Mouse (Mus musculus): Measurements from ENCODE around the gene Zscan29. TPM values are rescaled to one million over a fixed set of nuclear protein-coding genes. Genes with fewer than 3 reads are reported as not detected.

Gene Zscan29
- 5.5 and 5.8 TPM in 2 replicates for polyA plus RNA-seq (2015; fragmentation: Nextera tagmentation; extraction: Ambion mirVana)

- WGBS, result 2% methylated on average over 63 of the region's 66 CpGs
- H3K9ac ChIP-seq (ENCODE audit: low read length), result peak within 1 kb of the TSS; percentile 90
- peak within 1 kb of the TSS; percentile 94 for H3K27ac ChIP-seq (replicated peaks)
- H3K4me2 ChIP-seq (replicated peaks; ENCODE audit: low read depth), result peak within 1 kb of the TSS; percentile 79
- TF ChIP-seq EP300 (optimal IDR thresholded peaks at IDR 0.05), result no peak
- peak; percentile 47 for TF ChIP-seq CTCF (IDR thresholded peaks at IDR 0.05; ENCODE audit: low read depth)
- peaks cover 8% of the 10 kb centered on the region; the same call in 1 of the 2 replicates for H3K4me1 ChIP-seq (replicated peaks; ENCODE audit: control insufficient read depth, insufficient read depth)
- ATAC-seq (ENCODE audit: low FRiP score, low TSS enrichment) (peak; percentile 95), DNase-seq (ENCODE audit: low spot score) (peak; percentile 92)
- peak within 1 kb of the TSS; percentile 90 for H3K4me3 ChIP-seq (ENCODE audit: low read depth, low read length)
- H3K36me3 ChIP-seq (ENCODE audit: control insufficient read depth, insufficient read depth, low read length), result 0 out of 2 replicates have a peak, but pooled peaks cover 1% of the 10 kb centered on the region
- no peaks in the 10 kb centered on the region for H3K27me3 ChIP-seq (ENCODE audit: control insufficient read depth, insufficient read depth, low read length)
- H3K9me3 ChIP-seq (ENCODE audit: control insufficient read depth, low read length), result no peaks in the 10 kb centered on the region
These were observed at the start of gene Zscan29 for GRCm38 (mm10) chr2:121170980-121171742. Gene Zscan29 (minus strand): TSS chr2:121171125.

GRCm38 (mm10) chr2:121219994-121220393 is 49.1 kb upstream of the Zscan29 start:
- Histone ChIP-seq H3K27ac (replicated peaks) (no peak overlapping the region), H3K27me3 (ENCODE audit: control insufficient read depth, insufficient read depth, low read length) (no peaks in the 10 kb centered on the region), H3K4me3 (ENCODE audit: low read depth, low read length) (no peak overlapping the region), H3K4me1 (replicated peaks; ENCODE audit: control insufficient read depth, insufficient read depth) (no peaks in the 10 kb centered on the region), H3K4me2 (replicated peaks; ENCODE audit: low read depth) (no peak overlapping the region), H3K9me3 (ENCODE audit: control insufficient read depth, low read length) (no peaks in the 10 kb centered on the region), H3K9ac (ENCODE audit: low read length) (no peak overlapping the region), H3K36me3 (ENCODE audit: control insufficient read depth, insufficient read depth, low read length) (peaks cover 10% of the 10 kb centered on the region)
- no peak for DNase-seq (ENCODE audit: low spot score)
- no peak for TF ChIP-seq EP300 (optimal IDR thresholded peaks at IDR 0.05)
- no peak for TF ChIP-seq CTCF (IDR thresholded peaks at IDR 0.05; ENCODE audit: low read depth)
- ATAC-seq (ENCODE audit: low FRiP score, low TSS enrichment), result no peak

- TF ChIP-seq EP300 (optimal IDR thresholded peaks at IDR 0.05) (no peak), CTCF (IDR thresholded peaks at IDR 0.05; ENCODE audit: low read depth) (no peak)
- H3K4me1 ChIP-seq (replicated peaks; ENCODE audit: control insufficient read depth, insufficient read depth), result no peaks in the 10 kb centered on the region
- ATAC-seq (ENCODE audit: low FRiP score, low TSS enrichment) (no peak), DNase-seq (ENCODE audit: low spot score) (no peak)
- H3K9me3 ChIP-seq (ENCODE audit: control insufficient read depth, low read length), result no peaks in the 10 kb centered on the region
- no peak overlapping the region for H3K9ac ChIP-seq (ENCODE audit: low read length)
- no peaks in the 10 kb centered on the region for H3K27me3 ChIP-seq (ENCODE audit: control insufficient read depth, insufficient read depth, low read length)
- no peak overlapping the region for H3K4me3 ChIP-seq (ENCODE audit: low read depth, low read length)
- no peak overlapping the region for H3K4me2 ChIP-seq (replicated peaks; ENCODE audit: low read depth)
- peaks cover 10% of the 10 kb centered on the region for H3K36me3 ChIP-seq (ENCODE audit: control insufficient read depth, insufficient read depth, low read length)
- no peak overlapping the region for H3K27ac ChIP-seq (replicated peaks)
These were observed 48.3 kb upstream of the Zscan29 start for GRCm38 (mm10) chr2:121219177-121219576.

- ATAC-seq (ENCODE audit: low FRiP score, low TSS enrichment), result no peak
- WGBS, result 65% methylated on average over 3 of the region's 3 CpGs
- Histone ChIP-seq H3K9ac (ENCODE audit: low read length) (no peak overlapping the region), H3K27ac (replicated peaks) (no peak overlapping the region), H3K27me3 (ENCODE audit: control insufficient read depth, insufficient read depth, low read length) (no peaks in the 10 kb centered on the region), H3K4me1 (replicated peaks; ENCODE audit: control insufficient read depth, insufficient read depth) (no peaks in the 10 kb centered on the region), H3K9me3 (ENCODE audit: control insufficient read depth, low read length) (no peaks in the 10 kb centered on the region), H3K4me2 (replicated peaks; ENCODE audit: low read depth) (no peak overlapping the region), H3K4me3 (ENCODE audit: low read depth, low read length) (no peak overlapping the region), H3K36me3 (ENCODE audit: control insufficient read depth, insufficient read depth, low read length) (no peaks in the 10 kb centered on the region; the same call in none of the 2 replicates)
- TF ChIP-seq EP300 (optimal IDR thresholded peaks at IDR 0.05) (no peak), CTCF (IDR thresholded peaks at IDR 0.05; ENCODE audit: low read depth) (no peak)
- DNase-seq (ENCODE audit: low spot score), result no peak
These were observed 43.6 kb upstream of the Zscan29 start for GRCm38 (mm10) chr2:121214491-121214890.

GRCm38 (mm10) chr2:121206541-121206940 is 35.6 kb upstream of the Zscan29 start:
- DNase-seq (ENCODE audit: low spot score) (no peak), ATAC-seq (ENCODE audit: low FRiP score, low TSS enrichment) (no peak)
- Histone ChIP-seq H3K9me3 (ENCODE audit: control insufficient read depth, low read length) (no peaks in the 10 kb centered on the region), H3K4me1 (replicated peaks; ENCODE audit: control insufficient read depth, insufficient read depth) (no peaks in the 10 kb centered on the region), H3K4me2 (replicated peaks; ENCODE audit: low read depth) (no peak overlapping the region), H3K4me3 (ENCODE audit: low read depth, low read length) (no peak overlapping the region), H3K27me3 (ENCODE audit: control insufficient read depth, insufficient read depth, low read length) (no peaks in the 10 kb centered on the region), H3K9ac (ENCODE audit: low read length) (no peak overlapping the region), H3K36me3 (ENCODE audit: control insufficient read depth, insufficient read depth, low read length) (peaks cover 42% of the 10 kb centered on the region), H3K27ac (replicated peaks) (no peak overlapping the region)
- WGBS, result 94% methylated on average over 3 of the region's 3 CpGs
- TF ChIP-seq EP300 (optimal IDR thresholded peaks at IDR 0.05), result no peak
- no peak for TF ChIP-seq CTCF (IDR thresholded peaks at IDR 0.05; ENCODE audit: low read depth)

- H3K4me2 ChIP-seq (replicated peaks; ENCODE audit: low read depth), result no peak overlapping the region
- no peaks in the 10 kb centered on the region for H3K4me1 ChIP-seq (replicated peaks; ENCODE audit: control insufficient read depth, insufficient read depth)
- H3K27me3 ChIP-seq (ENCODE audit: control insufficient read depth, insufficient read depth, low read length), result no peaks in the 10 kb centered on the region
- no peak overlapping the region for H3K9ac ChIP-seq (ENCODE audit: low read length)
- 93% methylated on average over 17 of the region's 17 CpGs for WGBS
- TF ChIP-seq CTCF (IDR thresholded peaks at IDR 0.05; ENCODE audit: low read depth) (no peak), EP300 (optimal IDR thresholded peaks at IDR 0.05) (no peak)
- no peaks in the 10 kb centered on the region for H3K9me3 ChIP-seq (ENCODE audit: control insufficient read depth, low read length)
- H3K4me3 ChIP-seq (ENCODE audit: low read depth, low read length), result no peak overlapping the region
- ATAC-seq (ENCODE audit: low FRiP score, low TSS enrichment) (no peak), DNase-seq (ENCODE audit: low spot score) (no peak)
- peaks cover 50% of the 10 kb centered on the region for H3K36me3 ChIP-seq (ENCODE audit: control insufficient read depth, insufficient read depth, low read length)
- no peak overlapping the region for H3K27ac ChIP-seq (replicated peaks)
These were observed 33.4 kb upstream of the Zscan29 start for GRCm38 (mm10) chr2:121204276-121204675.
